Mouse (Mus musculus): ENCODE measurements around the gene Erg.

GRCm38 (mm10) chr16:95496582-95497300 is 89.7 kb downstream of the Erg start:
- no peak for TF ChIP-seq CTCF (IDR thresholded peaks at IDR 0.05; ENCODE audit: borderline replicate concordance, insufficient read depth, low read length)
- no peak for TF ChIP-seq POLR2A (IDR thresholded peaks at IDR 0.05; ENCODE audit: low read depth, low read length)
